Comparison of ENCODE assay signal across 22 mouse cellular contexts in the genomic region with DNA sequence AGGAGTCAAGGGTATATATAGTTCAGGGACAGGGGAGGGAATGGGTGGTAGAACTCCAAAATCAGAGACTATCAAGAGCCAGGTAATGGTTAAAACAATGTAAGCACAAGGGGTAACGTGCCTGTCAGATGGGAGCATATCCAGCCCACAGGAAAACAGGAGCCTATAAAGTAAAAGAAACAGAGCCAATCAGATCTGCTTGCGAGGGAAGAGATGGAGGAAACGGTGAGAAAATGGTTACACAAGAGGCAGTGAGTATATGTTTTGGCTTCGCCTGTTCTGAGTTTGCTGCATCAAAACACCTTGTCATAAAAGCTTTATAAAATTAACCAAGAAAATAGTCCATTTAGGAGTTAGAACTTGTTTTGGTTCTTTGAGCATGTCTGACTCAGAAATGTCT.
"Had no signal": no experiment of that assay in that cellular context is flagged by ENCODE, and none has a peak within 500 bp of the region (broad histone marks: within the 10 kb centered on the region; RNA-seq: fewer than 3 reads in every experiment).

No protein-coding gene starts in this region.

- H3K4me3 ChIP-seq: limb, embryonic 10.5 days; limb, embryonic 13.5 days; liver, embryonic 12.5 days; liver, embryonic 15.5 days; lung, embryonic 15.5 days; midbrain, embryonic 10.5 days; midbrain, embryonic 13.5 days; myocyte; neural tube, embryonic 13.5 days; stomach, embryonic 15.5 days had no signal

- H3K27ac ChIP-seq: limb, embryonic 10.5 days; limb, embryonic 13.5 days; liver, embryonic 12.5 days; liver, embryonic 15.5 days; lung, embryonic 15.5 days; midbrain, embryonic 10.5 days; midbrain, embryonic 13.5 days; neural tube, embryonic 13.5 days; stomach, embryonic 15.5 days had no signal

- DNase-seq: kidney, postnatal 14 days; kidney, postnatal 4 days; liver; lung, adult 18-20 months; lung, postnatal 10 days; lung, postnatal 36 days; retina, postnatal 1 day; spleen, adult 18-20 months; thymus, adult 2 months; thymus, postnatal 14 days; thymus, postnatal 4 days had no signal

- ATAC-seq: liver, embryonic 12.5 days; midbrain, embryonic 13.5 days; midbrain, embryonic 16.5 days had no signal
